Mouse (Mus musculus) erythroblast, embryonic 14.5 days (primary cell): ENCODE data around the gene Tenm4. TPM values are rescaled to one million over a fixed set of nuclear protein-coding genes. Genes with fewer than 3 reads are reported as not detected.

Experiments
- H3K27me3 ChIP-seq: 2 replicates; pipeline ENCODE4 v1.6.1; 2012; ENCODE audit warnings: inconsistent platforms; ENCODE audit not compliant: control insufficient read depth
- H3K36me3 ChIP-seq: 2 replicates; pipeline ENCODE4 v1.6.1; 2012; ENCODE audit warnings: mild to moderate bottlenecking, inconsistent platforms; ENCODE audit not compliant: control insufficient read depth
- H3K4me1 ChIP-seq: 2 replicates; pipeline ENCODE4 v1.6.1; 2012; ENCODE audit warnings: inconsistent platforms; ENCODE audit not compliant: control insufficient read depth
- H3K4me3 ChIP-seq: replicated peaks from 2 replicates; pipeline ENCODE3; 2012; ENCODE audit warnings: moderate library complexity, mild to moderate bottlenecking, inconsistent platforms
- H3K9me3 ChIP-seq: 2 replicates; pipeline ENCODE4 v1.6.1; 2012; ENCODE audit warnings: low read length, inconsistent platforms, mixed read lengths; ENCODE audit not compliant: control insufficient read depth
- GATA1 ChIP-seq: IDR thresholded peaks from 2 replicates; pipeline ENCODE4 v1.6.1; 2012; ENCODE audit warnings: low read length, inconsistent platforms, mixed read lengths
- TAL1 ChIP-seq: IDR thresholded peaks from 3 replicates; pipeline ENCODE4 v1.6.1; 2012; ENCODE audit warnings: low read length, inconsistent platforms, mixed read lengths
- polyA plus RNA-seq: library from polyadenylated mRNA; stranded (reverse); fragments of >175 nt; gene quantifications from 2 replicates; pipeline ENCODE4 v1.2.3, GENCODE M21; 2012

The Tenm4 gene
- polyA plus RNA-seq, 1 experiment, result not detected

GRCm38 (mm10) chr7:96392600-96392999 lies 221.6 kb downstream of the Tenm4 start:
- TF ChIP-seq GATA1 (no peak), TAL1 (no peak)
- no peaks in the 10 kb centered on the region for H3K36me3 ChIP-seq
- no peaks in the 10 kb centered on the region for H3K9me3 ChIP-seq
- no peak overlapping the region for H3K4me3 ChIP-seq
- no peaks in the 10 kb centered on the region for H3K27me3 ChIP-seq
- no peaks in the 10 kb centered on the region for H3K4me1 ChIP-seq

- TF ChIP-seq TAL1 (no peak), GATA1 (no peak)
- no peaks in the 10 kb centered on the region for H3K9me3 ChIP-seq
- no peaks in the 10 kb centered on the region for H3K36me3 ChIP-seq
- H3K27me3 ChIP-seq, result no peaks in the 10 kb centered on the region
- no peaks in the 10 kb centered on the region for H3K4me1 ChIP-seq
- no peak overlapping the region for H3K4me3 ChIP-seq
Measured at GRCm38 (mm10) chr7:96397940-96398339, 226.9 kb downstream of the Tenm4 start.

- TF ChIP-seq GATA1 (no peak), TAL1 (no peak)
- no peaks in the 10 kb centered on the region for H3K27me3 ChIP-seq
- no peak overlapping the region for H3K4me3 ChIP-seq
Measured at GRCm38 (mm10) chr7:96400411-96400810, 229.4 kb downstream of the Tenm4 start.

GRCm38 (mm10) chr7:96406630-96407214 lies 235.7 kb downstream of the Tenm4 start:
- no peaks in the 10 kb centered on the region for H3K36me3 ChIP-seq

More at GRCm38 (mm10) chr7:96400411-96400810, 229.4 kb downstream of the Tenm4 start:
- Histone ChIP-seq H3K36me3 (no peaks in the 10 kb centered on the region), H3K4me1 (no peaks in the 10 kb centered on the region), H3K9me3 (no peaks in the 10 kb centered on the region)

GRCm38 (mm10) chr7:96408161-96408889 lies 237.3 kb downstream of the Tenm4 start:
- H3K4me1 ChIP-seq, result no peaks in the 10 kb centered on the region
- no peaks in the 10 kb centered on the region for H3K27me3 ChIP-seq
- no peak for TF ChIP-seq TAL1
- TF ChIP-seq GATA1, result no peak
- H3K9me3 ChIP-seq, result no peaks in the 10 kb centered on the region
- H3K36me3 ChIP-seq, result no peaks in the 10 kb centered on the region
- no peak overlapping the region for H3K4me3 ChIP-seq

More at GRCm38 (mm10) chr7:96406630-96407214, 235.7 kb downstream of the Tenm4 start:
- no peak overlapping the region for H3K4me3 ChIP-seq
- no peaks in the 10 kb centered on the region for H3K27me3 ChIP-seq
- H3K9me3 ChIP-seq, result no peaks in the 10 kb centered on the region
- TF ChIP-seq GATA1, result no peak
- no peaks in the 10 kb centered on the region for H3K4me1 ChIP-seq

- TF ChIP-seq GATA1 (no peak), TAL1 (no peak)
- H3K9me3 ChIP-seq, result no peaks in the 10 kb centered on the region
Measured at GRCm38 (mm10) chr7:96409323-96409880, 238.4 kb downstream of the Tenm4 start.

GRCm38 (mm10) chr7:96413822-96414221 lies 242.8 kb downstream of the Tenm4 start:
- H3K9me3 ChIP-seq, result no peaks in the 10 kb centered on the region
- no peak overlapping the region for H3K4me3 ChIP-seq
- H3K36me3 ChIP-seq, result no peaks in the 10 kb centered on the region
- no peaks in the 10 kb centered on the region for H3K27me3 ChIP-seq
- H3K4me1 ChIP-seq, result no peaks in the 10 kb centered on the region
- TF ChIP-seq GATA1, result no peak
- no peak for TF ChIP-seq TAL1

More at GRCm38 (mm10) chr7:96409323-96409880, 238.4 kb downstream of the Tenm4 start:
- Histone ChIP-seq H3K27me3 (no peaks in the 10 kb centered on the region), H3K36me3 (no peaks in the 10 kb centered on the region), H3K4me3 (no peak overlapping the region), H3K4me1 (no peaks in the 10 kb centered on the region)

- Histone ChIP-seq H3K4me1 (no peaks in the 10 kb centered on the region), H3K4me3 (no peak overlapping the region), H3K27me3 (no peaks in the 10 kb centered on the region), H3K9me3 (no peaks in the 10 kb centered on the region), H3K36me3 (no peaks in the 10 kb centered on the region)
- TF ChIP-seq TAL1 (no peak), GATA1 (no peak)
Measured at GRCm38 (mm10) chr7:96414290-96415055, 243.4 kb downstream of the Tenm4 start.
